Mouse (Mus musculus) right cerebral cortex, adult 2 months (tissue): Measurements from ENCODE around the gene Gm8439.
"Not testable (repeated sequence)": the region's sequence is repeated elsewhere in the genome, so short reads cannot be mapped to it uniquely, and the experiment has no call there.

Experiments used
- DNase-seq, 2 experiments: peaks; one replicate each; pipeline ENCODE4 v3.0.0; 2021 to 2022; ENCODE audit warnings: low spot score in 2 of 2

Gene Gm8439

GRCm38 (mm10) chr4:120588445-120588844 lies at the start of gene Gm8439:
Gene Gm8439, plus strand, starts transcription at chr4:120588745.
- no peak for DNase-seq

- no peak for DNase-seq
Observed at GRCm38 (mm10) chr4:120544896-120545295, 43.6 kb upstream of the Gm8439 start.

- no peak for DNase-seq
Observed at GRCm38 (mm10) chr4:120556592-120556991, 32.0 kb upstream of the Gm8439 start.

GRCm38 (mm10) chr4:120565726-120566125 lies 22.8 kb upstream of the Gm8439 start:
- no peak for DNase-seq

GRCm38 (mm10) chr4:120568005-120568404 lies 20.5 kb upstream of the Gm8439 start:
- no peak for DNase-seq

GRCm38 (mm10) chr4:120569025-120569424 lies 19.5 kb upstream of the Gm8439 start:
- DNase-seq: no peak

- peak; percentile 92 to 94 for DNase-seq
Observed at GRCm38 (mm10) chr4:120569486-120570437, 18.8 kb upstream of the Gm8439 start, which contains the start of gene Ctps. Gene Ctps, minus strand, starts transcription at chr4:120570276.

- DNase-seq: no peak
Observed at GRCm38 (mm10) chr4:120570438-120571069, 18.0 kb upstream of the Gm8439 start.

- DNase-seq: no peak
Observed at GRCm38 (mm10) chr4:120571070-120571464, 17.5 kb upstream of the Gm8439 start.

GRCm38 (mm10) chr4:120571691-120572090 lies 16.9 kb upstream of the Gm8439 start:
- DNase-seq: no peak

- DNase-seq: no peak
Observed at GRCm38 (mm10) chr4:120580894-120581293, 7.7 kb upstream of the Gm8439 start.

- no peak for DNase-seq
Observed at GRCm38 (mm10) chr4:120581711-120582110, 6.8 kb upstream of the Gm8439 start.

- DNase-seq: no peak
Observed at GRCm38 (mm10) chr4:120586986-120587385, 1.6 kb upstream of the Gm8439 start.

GRCm38 (mm10) chr4:120589070-120589469 lies 525 bp downstream of the Gm8439 start:
- DNase-seq: no peak

- peak; percentile 71 for DNase-seq
Observed at GRCm38 (mm10) chr4:120589815-120590422, 1.4 kb downstream of the Gm8439 start.

- DNase-seq: no peak
Observed at GRCm38 (mm10) chr4:120590973-120591372, 2.4 kb downstream of the Gm8439 start.

- DNase-seq: not testable (repeated sequence)
Observed at GRCm38 (mm10) chr4:120596210-120596609, 7.7 kb downstream of the Gm8439 start.

GRCm38 (mm10) chr4:120598922-120599321 lies 10.4 kb downstream of the Gm8439 start:
- DNase-seq: no peak

GRCm38 (mm10) chr4:120601774-120602173 lies 13.2 kb downstream of the Gm8439 start:
- DNase-seq: no peak

GRCm38 (mm10) chr4:120602669-120603068 lies 14.1 kb downstream of the Gm8439 start:
- DNase-seq: no peak

GRCm38 (mm10) chr4:120606941-120607340 lies 18.4 kb downstream of the Gm8439 start:
- DNase-seq: no peak

- DNase-seq: no peak
Observed at GRCm38 (mm10) chr4:120611005-120611404, 22.5 kb downstream of the Gm8439 start.
